Mouse (Mus musculus): ENCODE results near the gene Sval3.

Sval3 gene

DNA sequence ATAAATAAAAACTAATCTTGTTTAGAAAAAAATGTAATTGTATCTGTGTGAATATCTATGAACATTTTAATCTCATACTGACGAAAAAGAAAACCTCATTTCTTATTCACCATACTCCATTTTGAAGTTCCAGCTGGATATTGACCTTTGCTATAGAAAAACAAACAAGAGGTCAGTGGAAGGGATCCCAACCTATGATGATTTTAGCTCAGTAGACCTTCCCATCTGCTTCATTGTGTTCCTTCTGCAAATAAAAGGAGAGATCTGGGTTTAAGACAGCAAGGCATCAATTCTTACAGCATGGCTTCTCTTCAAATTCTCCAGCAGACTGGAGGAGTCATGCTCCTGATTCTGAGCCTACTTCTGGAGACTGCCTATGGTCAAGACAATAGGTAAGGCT lies at the start of gene Sval3:
Sval3 (plus strand) TSS at position 301 of the 400 bp plus-strand sequence.
- in situ Hi-C loops (cut with MboI, MseI) = no loop called here

DNA sequence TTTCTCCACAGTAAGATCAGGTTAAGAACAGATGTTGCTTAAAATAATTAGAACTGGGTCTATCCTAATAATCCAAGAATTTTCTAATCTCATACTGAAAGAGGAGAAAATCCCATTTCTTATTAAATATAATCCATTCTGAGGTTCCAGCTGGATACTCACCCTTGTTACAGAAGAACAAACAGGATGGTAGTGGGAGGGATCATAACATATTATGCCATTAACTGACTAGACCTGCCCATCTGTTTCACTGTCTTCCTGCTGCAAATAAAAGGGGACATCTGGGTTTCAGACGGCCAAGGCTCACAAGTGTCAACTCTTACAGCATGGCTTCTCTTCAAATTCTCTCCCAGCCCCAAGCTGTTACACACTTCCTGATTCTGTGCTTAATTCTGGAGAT lies 16.6 kb upstream of the Sval3 start, which contains the start of gene Sval1:
Sval1 (plus strand) TSS at position 301 of the 400 bp plus-strand sequence.
- in situ Hi-C loops (cut with MboI, MseI) = no loop called here
